Mouse (Mus musculus): ENCODE data around the gene Arhgap32. TPM values are rescaled to one million over a fixed set of nuclear protein-coding genes. Genes with fewer than 3 reads are reported as not detected.

The Arhgap32 gene
- polyA plus RNA-seq, 2 experiments = 8.9 to 12.1 TPM

GRCm38 (mm10) chr9:32192295-32193073 is 76.5 kb downstream of the Arhgap32 start:
- Histone ChIP-seq H3K27me3 (ENCODE audit: control insufficient read depth, insufficient read depth, low read length) (no peaks in the 10 kb centered on the region), H3K27ac (replicated peaks; ENCODE audit: low read depth, low read length) (no peak overlapping the region), H3K9me3 (ENCODE audit: control insufficient read depth, low read length) (no peaks in the 10 kb centered on the region), H3K36me3 (ENCODE audit: control insufficient read depth, insufficient read depth, low read length) (peaks cover 18% of the 10 kb centered on the region), H3K4me2 (replicated peaks; ENCODE audit: low read depth, low read length, severe bottlenecking) (no peak overlapping the region), H3K4me3 (replicated peaks; ENCODE audit: low read length) (no peak overlapping the region), H3K4me1 (ENCODE audit: control insufficient read depth, insufficient read depth, low read length) (no peaks in the 10 kb centered on the region), H3K9ac (ENCODE audit: low read depth, low read length, severe bottlenecking) (no peak overlapping the region)
- TF ChIP-seq POLR2A (IDR thresholded peaks at IDR 0.05; ENCODE audit: borderline replicate concordance, extremely low read depth, insufficient read depth, insufficient read length) = no peak
- DNase-seq (ENCODE audit: low spot score) (no peak), ATAC-seq (ENCODE audit: low FRiP score, low read depth) (no peak)
- WGBS = 72% methylated on average over 5 of the region's 5 CpGs

DNA sequence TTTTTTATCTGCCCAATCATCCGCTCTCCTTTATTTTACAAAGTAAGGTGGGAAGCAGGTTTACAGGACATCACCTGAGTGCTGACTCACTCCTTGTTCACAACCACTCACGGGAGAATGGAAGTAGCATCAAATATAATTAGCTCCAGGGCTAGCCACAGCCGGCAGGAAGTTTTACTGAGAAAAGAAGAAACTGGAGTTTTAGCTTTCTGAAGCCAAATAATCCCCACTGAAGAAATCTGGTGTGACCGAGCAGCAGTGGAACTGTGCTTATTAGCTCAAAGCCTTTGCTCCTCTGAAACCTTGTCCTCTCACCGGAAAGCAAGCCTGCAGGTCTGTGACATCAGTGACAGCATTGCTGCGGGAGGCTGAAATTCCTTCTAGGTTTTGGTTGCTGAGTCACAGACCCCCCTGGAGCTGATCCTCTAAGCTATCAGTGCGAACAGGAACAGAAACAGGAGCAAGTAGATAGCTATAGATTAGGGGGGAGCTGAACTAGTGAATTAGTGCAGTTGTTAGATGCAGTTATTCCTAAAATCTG is 88.6 kb downstream of the Arhgap32 start:
- Histone ChIP-seq H3K36me3 (ENCODE audit: control insufficient read depth, insufficient read depth, low read length) (peaks cover 11% of the 10 kb centered on the region), H3K9ac (ENCODE audit: low read depth, low read length, severe bottlenecking) (no peak overlapping the region), H3K27me3 (ENCODE audit: control insufficient read depth, insufficient read depth, low read length) (no peaks in the 10 kb centered on the region), H3K27ac (replicated peaks; ENCODE audit: low read depth, low read length) (no peak overlapping the region), H3K4me1 (ENCODE audit: control insufficient read depth, insufficient read depth, low read length) (no peaks in the 10 kb centered on the region), H3K4me3 (replicated peaks; ENCODE audit: low read length) (no peak overlapping the region), H3K4me2 (replicated peaks; ENCODE audit: low read depth, low read length, severe bottlenecking) (no peak overlapping the region), H3K9me3 (ENCODE audit: control insufficient read depth, low read length) (no peaks in the 10 kb centered on the region)
- TF ChIP-seq POLR2A (IDR thresholded peaks at IDR 0.05; ENCODE audit: borderline replicate concordance, extremely low read depth, insufficient read depth, insufficient read length) = no peak
- 62% methylated on average over 7 of the region's 7 CpGs for WGBS
- ATAC-seq (ENCODE audit: low FRiP score, low read depth) (no peak), DNase-seq (ENCODE audit: low spot score) (no peak)

GRCm38 (mm10) chr9:32207133-32207532 is 91.2 kb downstream of the Arhgap32 start:
- no peak for DNase-seq (ENCODE audit: low spot score)
- no peak for TF ChIP-seq POLR2A (IDR thresholded peaks at IDR 0.05; ENCODE audit: borderline replicate concordance, extremely low read depth, insufficient read depth, insufficient read length)
- Histone ChIP-seq H3K9me3 (ENCODE audit: control insufficient read depth, low read length) (no peaks in the 10 kb centered on the region), H3K36me3 (ENCODE audit: control insufficient read depth, insufficient read depth, low read length) (peaks cover 6% of the 10 kb centered on the region), H3K4me2 (replicated peaks; ENCODE audit: low read depth, low read length, severe bottlenecking) (no peak overlapping the region), H3K9ac (ENCODE audit: low read depth, low read length, severe bottlenecking) (no peak overlapping the region), H3K27ac (replicated peaks; ENCODE audit: low read depth, low read length) (no peak overlapping the region), H3K27me3 (ENCODE audit: control insufficient read depth, insufficient read depth, low read length) (no peaks in the 10 kb centered on the region), H3K4me3 (replicated peaks; ENCODE audit: low read length) (no peak overlapping the region), H3K4me1 (ENCODE audit: control insufficient read depth, insufficient read depth, low read length) (no peaks in the 10 kb centered on the region)
- ATAC-seq (ENCODE audit: low FRiP score, low read depth) = no peak
- 91% methylated on average over 8 of the region's 8 CpGs for WGBS

DNA sequence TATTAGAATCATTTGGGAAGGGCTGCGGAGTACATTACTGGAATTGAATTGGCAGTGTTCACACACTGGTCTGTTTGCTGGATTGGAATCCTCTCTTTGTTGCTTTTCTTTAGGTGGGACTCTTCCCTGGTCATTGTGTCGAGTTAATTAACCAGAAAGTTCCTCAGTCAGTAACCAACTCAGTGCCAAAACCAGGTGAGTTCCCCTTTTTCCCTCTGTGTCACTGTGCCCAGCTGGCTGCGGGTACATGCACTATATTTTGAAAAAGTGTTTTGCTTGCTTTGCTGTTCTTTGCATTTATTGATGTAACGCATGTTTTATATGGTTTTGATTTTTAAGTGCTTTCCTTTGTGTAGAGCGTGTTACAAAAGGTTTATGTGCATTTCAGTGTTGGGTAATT is 92.1 kb downstream of the Arhgap32 start:
- Histone ChIP-seq H3K36me3 (ENCODE audit: control insufficient read depth, insufficient read depth, low read length) (peaks cover 6% of the 10 kb centered on the region), H3K9ac (ENCODE audit: low read depth, low read length, severe bottlenecking) (no peak overlapping the region), H3K27ac (replicated peaks; ENCODE audit: low read depth, low read length) (no peak overlapping the region), H3K4me1 (ENCODE audit: control insufficient read depth, insufficient read depth, low read length) (no peaks in the 10 kb centered on the region), H3K27me3 (ENCODE audit: control insufficient read depth, insufficient read depth, low read length) (no peaks in the 10 kb centered on the region), H3K4me3 (replicated peaks; ENCODE audit: low read length) (no peak overlapping the region), H3K4me2 (replicated peaks; ENCODE audit: low read depth, low read length, severe bottlenecking) (no peak overlapping the region), H3K9me3 (ENCODE audit: control insufficient read depth, low read length) (no peaks in the 10 kb centered on the region)
- ATAC-seq (ENCODE audit: low FRiP score, low read depth) (no peak), DNase-seq (ENCODE audit: low spot score) (no peak)
- WGBS = 84% methylated on average over 5 of the region's 5 CpGs
- no peak for TF ChIP-seq POLR2A (IDR thresholded peaks at IDR 0.05; ENCODE audit: borderline replicate concordance, extremely low read depth, insufficient read depth, insufficient read length)

GRCm38 (mm10) chr9:32216820-32217567 is 101.1 kb downstream of the Arhgap32 start:
- no peak for DNase-seq (ENCODE audit: low spot score)
- H3K4me2 ChIP-seq (replicated peaks; ENCODE audit: low read depth, low read length, severe bottlenecking) = no peak overlapping the region
- TF ChIP-seq POLR2A (IDR thresholded peaks at IDR 0.05; ENCODE audit: borderline replicate concordance, extremely low read depth, insufficient read depth, insufficient read length) = no peak
- WGBS = 79% methylated on average over 5 of the region's 5 CpGs
- H3K9me3 ChIP-seq (ENCODE audit: control insufficient read depth, low read length) = no peaks in the 10 kb centered on the region
- no peak overlapping the region for H3K4me3 ChIP-seq (replicated peaks; ENCODE audit: low read length)
- H3K27me3 ChIP-seq (ENCODE audit: control insufficient read depth, insufficient read depth, low read length) = no peaks in the 10 kb centered on the region
- H3K27ac ChIP-seq (replicated peaks; ENCODE audit: low read depth, low read length) = no peak overlapping the region
- no peak for ATAC-seq (ENCODE audit: low FRiP score, low read depth)
- no peaks in the 10 kb centered on the region for H3K4me1 ChIP-seq (ENCODE audit: control insufficient read depth, insufficient read depth, low read length)
- H3K9ac ChIP-seq (ENCODE audit: low read depth, low read length, severe bottlenecking) = no peak overlapping the region
- H3K36me3 ChIP-seq (ENCODE audit: control insufficient read depth, insufficient read depth, low read length) = no peaks in the 10 kb centered on the region
